Mouse (Mus musculus) adrenal gland, adult (tissue): ENCODE measurements around the gene Olfr523.
A peak's percentile ranks its signal among the peaks of the same experiment; 100 is the strongest.

ENCODE experiments used
- DNase-seq, 2 experiments: peaks; one replicate each; pipeline ENCODE4 v3.0.0; 2022 to 2023; ENCODE audit warnings: low spot score in 1 of 2; ENCODE audit not compliant: inconsistent age in 2 of 2

Gene Olfr523

DNA sequence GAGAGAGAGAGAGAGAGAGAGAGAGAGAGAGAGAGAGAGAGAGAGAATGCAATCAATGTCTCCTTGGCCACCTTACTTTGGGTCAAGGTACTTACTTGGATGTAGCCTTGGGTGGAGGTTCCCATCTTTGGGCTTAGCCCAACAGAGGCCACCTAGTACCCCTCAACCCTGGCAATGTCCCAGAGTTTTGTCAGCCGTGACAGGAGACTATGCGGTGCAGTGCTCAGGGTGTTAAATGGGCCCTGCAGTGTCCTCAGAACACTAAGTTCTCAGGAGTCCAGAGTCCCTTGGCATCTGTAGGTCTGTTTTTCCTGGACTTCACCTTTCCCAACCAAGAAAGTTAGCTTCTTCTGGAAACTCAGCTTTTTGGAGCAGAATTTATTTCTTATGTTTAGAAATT, 6.2 kb downstream of the Olfr523 start:
- no peak for DNase-seq

DNA sequence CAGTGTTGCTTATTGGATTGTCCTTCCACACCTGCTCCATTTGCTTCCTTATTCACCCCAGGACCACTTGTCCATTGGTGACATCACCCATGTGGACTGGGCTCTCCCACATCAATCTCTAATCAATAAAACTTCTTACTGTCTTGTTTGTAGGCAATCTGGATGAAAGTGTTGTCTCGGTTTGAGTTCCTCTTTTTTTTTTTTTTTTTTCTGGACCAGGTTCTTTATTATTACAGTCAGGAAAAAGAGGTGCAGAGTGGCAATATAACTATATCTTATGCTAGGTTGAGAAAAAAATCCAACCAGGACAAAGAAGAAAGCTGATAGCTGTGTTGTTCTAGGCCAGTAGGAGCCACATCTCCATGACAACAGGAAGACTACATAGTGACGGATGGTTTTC, 7.7 kb downstream of the Olfr523 start:
- no peak for DNase-seq

DNA sequence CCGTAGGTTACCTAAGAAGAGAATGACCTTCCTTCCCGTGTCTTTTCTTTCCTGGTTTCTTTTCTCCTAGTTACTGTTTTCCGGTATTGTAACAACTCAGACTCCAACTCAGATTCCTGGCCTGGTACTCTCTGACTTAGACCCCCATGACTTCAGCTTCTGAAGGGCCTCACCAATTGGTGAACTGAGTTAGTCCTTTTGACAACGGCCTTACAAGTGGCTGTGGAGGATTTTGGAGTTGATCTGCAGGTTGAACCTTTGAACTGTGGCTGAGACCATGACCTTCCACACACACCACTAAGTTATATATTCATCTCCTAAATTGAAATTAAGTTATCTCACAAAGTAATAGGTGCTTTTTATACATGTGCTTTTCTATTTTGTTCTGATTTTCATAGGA, 11.2 kb downstream of the Olfr523 start:
- no peak for DNase-seq

DNA sequence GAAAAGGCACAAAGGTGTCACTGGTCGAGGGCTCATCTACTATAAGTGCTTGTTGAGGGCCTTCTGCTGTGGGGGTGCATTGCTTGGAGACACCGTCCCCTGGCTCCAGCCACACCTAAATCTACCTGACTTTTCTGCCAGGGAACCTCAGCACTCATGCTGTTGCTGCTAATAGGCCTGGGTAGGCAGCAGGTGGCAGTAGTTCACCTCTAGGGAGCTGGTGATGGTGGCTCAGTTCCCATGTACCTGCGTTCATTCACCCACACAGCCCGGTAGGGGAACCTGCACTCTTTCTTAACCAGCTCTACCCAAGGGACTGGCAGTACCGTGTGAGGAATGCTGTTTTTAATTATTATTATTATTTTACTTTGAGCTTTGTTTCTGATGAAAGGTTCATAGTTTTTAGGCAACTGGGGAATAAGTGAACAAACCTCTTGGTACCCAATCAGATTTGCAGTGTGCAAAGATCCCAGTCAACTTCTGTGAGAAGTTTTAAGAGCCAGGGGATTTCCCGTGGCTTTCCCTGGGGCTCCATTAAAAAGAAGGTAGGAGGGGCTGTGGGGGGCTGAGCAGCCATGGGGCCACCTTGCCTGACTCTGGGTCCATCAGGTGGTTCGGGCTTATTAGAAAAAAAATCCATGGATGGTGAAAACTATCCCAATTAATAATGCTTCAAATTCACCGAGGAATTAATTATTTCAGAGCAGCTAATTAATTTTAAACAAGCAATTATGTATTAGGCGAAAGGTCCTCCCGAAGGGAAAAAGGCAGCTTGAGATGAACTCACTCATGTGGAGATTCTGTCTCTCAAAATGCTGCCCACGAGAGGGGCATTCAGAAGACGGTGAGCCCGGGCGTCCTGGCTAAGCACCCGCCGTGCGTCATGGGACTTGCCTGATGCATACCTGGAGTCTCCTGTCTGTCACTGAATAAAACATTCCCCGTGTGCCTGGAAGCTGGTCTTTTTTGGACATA, 13.9 kb downstream of the Olfr523 start:
- DNase-seq = peak in 1 of 2 experiments; percentile 42

DNA sequence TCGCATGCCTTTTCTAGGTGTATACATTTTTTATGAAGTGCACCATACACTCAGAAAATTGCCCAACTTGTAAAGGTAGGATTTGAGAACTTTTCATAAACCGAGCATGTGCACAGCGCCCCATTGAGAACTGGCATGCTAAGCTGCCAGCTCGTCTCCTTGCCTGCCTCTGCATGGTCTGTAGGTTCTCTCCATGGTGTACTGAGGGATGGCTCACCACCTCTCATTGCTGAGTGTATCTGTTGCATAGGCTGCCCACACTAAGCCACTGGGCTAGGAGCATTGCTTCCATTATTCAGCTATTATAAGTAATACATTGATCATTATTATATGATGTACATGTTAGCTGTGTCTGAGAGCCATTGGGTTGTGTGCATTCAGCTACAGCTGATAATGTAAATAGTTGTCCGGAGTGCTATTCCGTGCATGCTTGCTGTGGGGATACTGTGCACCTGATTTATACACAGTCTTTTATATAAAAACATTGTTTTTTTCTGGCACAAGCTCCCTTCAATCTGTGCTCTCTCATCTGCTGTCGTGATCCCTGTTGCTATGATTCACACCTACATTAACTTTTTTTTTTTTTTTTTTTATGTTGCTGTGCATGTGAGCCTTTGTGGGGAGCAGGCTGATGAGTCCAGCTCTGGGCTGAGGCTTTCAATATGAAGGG, 14.8 kb downstream of the Olfr523 start:
- no peak for DNase-seq

DNA sequence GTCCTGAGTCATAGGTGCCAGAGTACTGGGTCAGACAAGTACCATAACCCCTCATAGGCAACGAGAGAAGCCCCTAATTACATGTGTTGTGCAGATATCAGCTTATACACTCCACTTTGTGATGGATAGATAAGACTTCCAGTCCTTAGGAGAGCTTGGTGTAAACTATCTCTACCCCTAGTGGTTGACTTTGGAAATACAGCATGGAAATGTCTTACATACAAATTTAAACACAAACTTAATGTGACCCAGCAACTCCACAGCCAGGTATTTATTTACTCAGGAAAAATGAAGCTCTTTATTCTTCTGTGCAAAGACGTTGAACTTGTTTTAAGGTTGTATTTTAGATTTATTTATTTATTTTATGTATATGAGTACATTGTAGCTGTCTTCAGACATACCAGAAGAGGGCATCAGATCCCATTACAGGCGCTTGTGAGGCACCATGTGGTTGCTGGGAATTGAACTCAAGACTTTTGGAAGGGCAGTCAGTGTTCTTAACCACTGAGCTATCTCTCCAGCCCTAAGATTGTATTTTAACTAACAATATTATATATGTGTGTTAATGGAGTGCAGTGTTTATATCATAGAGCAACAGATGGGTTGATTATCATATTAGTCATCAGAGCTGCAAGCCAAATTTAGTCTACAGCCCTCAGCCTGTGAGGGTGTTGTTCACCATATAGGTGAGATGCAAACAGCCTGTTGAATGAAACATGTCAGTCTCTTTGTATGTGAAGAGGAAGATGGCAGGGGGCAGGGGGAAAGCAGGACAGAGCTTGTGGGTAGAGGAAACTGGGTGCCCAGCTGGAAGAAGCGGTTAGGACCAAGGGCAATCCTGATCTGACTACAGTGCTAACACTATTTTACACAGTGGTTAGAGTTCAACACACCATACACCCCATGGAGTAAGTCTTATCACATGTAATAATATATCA, 15.6 kb downstream of the Olfr523 start:
- peak in 1 of 2 experiments; percentile 48 for DNase-seq

DNA sequence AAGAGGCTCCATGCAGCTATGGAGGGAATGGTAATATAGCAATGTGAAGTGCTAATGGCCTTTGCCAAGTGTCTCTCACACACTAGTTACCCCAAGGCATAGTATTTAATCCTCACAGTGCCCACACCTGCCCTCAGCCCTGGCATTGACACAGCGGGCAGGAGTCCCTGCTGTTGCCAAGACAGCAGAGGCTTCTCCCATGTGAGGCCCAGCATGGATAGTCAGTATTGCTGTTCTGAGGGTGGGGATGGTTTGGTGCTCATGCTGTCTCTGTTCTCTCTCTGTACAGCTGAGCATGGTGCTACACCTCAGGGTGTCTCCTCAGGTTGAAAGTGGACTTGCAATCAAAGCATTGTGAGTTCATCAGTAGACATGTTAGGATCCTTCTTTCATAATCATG, 17.4 kb downstream of the Olfr523 start:
- no peak for DNase-seq

DNA sequence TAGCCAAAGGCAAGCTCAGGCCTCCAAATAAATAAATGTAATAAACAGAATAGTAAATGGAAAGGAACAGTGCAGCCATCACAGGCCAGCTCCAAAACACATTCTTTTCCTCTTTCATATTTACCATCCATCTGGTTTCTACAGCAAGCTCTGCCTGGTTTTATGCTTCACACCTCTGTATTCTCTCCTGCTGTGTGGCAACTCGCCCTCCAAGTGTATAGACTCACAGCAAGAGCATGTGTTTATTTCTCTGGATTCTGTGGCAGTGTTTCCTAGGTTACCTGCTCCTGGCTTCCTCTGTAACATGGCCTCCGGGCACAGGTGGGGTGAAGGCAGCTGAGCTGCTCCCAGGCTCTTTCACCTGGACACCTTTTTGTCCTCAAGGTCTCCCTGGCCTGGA, 19.4 kb downstream of the Olfr523 start:
- DNase-seq = no peak

DNA sequence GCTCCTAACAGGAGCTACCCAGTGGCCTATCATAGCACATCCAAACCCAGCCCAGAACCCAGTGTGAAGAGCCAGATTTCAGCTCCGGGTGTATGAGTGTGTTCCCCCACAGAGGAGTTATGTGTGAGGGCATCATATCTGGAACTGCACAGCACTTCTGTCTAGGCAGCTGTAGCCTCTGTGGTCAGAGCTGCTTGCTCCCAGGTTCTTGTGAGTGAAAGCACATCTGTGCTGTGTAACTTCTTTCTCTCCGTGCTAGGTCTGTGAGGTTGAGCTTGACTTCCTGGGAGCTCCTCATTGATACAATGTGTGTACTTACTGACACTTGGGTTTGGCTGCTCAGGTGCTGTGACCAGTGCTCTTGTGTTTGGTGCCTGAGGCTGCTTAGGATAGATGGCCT, 19.8 kb downstream of the Olfr523 start:
- DNase-seq = no peak

DNA sequence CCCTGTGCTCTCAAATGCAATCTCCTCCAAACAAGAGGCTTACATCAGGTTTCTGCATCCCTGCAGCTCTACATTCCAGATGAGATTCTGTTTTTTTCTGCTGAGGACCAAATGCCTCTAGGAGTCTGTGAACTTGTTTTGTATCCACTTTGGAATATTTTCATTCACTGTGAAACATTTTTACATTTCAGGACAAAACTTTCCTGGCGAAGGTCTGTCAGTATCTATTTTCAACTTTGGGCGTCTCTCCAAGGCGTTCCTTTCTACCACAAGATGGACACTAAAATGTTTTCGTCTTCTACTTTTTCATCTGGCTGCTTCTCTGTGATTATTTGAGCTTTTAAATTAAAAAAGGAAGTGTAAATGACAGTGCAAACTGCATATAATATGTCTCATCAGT, 21.0 kb downstream of the Olfr523 start:
- no peak for DNase-seq

DNA sequence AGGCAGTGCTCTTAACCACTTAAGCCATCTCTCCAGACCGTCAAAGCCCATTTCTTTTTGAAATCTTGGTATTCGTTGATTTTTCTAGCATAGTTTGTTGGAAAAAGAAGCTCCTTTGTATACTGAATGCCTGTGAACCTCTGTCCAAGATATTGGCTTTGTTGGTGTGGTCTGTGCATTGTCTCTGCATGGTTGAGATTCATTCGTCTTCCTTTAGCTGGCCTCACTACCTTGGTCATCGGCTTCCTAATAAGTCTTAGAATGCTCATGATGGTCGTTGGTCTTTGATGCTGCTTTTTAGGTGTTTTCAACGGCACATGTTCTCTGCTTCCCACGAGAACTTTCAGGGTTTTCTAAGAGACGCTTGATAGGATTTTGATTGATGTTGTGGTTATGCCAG, 23.0 kb downstream of the Olfr523 start:
- DNase-seq = no peak

DNA sequence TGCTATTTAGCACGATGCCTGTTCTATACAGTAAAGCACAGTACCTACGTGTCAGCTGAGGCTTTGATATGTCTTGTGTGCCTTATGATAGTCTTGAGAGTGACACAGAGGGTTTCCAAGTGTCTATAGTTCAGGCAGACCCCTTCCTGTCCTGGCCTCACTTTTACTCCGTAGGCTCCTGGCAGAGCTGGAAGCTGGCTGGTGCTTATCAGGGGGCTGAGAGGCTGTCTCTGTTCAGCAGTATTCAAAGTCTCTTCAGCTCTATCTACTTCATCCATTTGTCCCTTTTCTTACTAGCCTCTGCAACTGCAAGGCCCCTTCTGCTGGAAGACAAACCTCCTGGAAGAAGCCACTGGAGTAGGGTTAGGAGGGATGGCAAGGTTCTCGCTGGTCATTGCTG, 28.1 kb downstream of the Olfr523 start:
- DNase-seq = no peak

DNA sequence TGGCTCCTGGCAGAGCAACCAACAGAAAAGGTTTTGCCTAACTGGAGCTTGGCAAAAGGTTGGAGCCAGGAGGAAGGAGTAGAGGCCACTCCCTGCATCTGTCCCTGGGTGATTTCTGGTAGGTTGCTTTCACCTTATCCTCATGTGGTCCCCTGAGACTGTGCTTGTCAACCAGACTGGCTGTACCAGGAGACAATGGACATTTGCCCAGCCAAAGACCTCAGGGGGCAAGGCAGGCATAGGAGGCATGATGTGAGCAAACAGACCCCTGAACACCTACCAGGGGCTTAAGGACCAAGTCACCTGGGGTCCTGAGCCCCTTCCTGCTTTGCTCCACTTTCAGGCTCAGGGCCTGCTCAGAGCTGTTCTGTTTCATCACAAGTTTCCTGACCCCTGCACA, 32.8 kb downstream of the Olfr523 start, which contains the start of gene Olfr524:
Gene Olfr524, minus strand, starts transcription at position 101 of the 400 bp plus-strand sequence.
- no peak for DNase-seq

DNA sequence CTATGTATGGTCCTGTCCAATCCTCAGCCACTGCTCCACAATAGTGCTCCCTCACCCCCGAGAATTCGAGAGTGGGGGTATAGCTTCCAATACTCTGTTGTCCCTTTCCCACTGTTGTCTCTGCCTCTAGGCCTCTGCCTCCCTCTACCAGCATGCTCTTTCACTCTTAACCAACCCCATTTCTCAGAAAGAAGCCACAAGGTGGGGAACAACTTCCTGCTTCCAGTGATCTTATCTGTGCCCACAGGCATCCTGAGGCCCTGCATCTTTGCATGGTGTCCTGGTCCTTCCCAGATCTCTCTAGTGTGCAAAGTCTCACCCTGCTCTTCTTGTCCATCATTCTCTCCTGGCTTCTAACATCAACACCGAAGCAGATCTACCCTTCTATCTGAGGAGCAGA, 33.9 kb downstream of the Olfr523 start:
- DNase-seq = no peak

DNA sequence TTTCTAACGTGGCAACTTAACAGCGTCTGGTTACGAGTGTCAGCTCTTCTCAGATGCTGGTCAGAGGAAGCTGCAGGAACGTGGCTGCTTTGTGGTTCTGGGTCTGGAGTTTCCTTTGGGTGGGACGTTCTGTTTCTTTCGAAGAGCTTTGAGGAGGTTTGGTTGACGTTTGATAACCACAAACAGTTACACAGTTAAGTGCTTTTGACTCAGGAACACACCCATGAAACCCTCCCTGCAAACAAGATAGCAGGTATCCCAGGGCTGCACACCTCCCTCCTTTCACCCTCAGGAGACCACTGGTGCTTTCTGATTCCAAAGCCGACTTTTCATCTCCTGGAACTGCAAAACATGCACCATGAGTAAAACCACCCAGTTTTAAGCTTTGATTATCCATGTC, 35.1 kb downstream of the Olfr523 start:
- no peak for DNase-seq

DNA sequence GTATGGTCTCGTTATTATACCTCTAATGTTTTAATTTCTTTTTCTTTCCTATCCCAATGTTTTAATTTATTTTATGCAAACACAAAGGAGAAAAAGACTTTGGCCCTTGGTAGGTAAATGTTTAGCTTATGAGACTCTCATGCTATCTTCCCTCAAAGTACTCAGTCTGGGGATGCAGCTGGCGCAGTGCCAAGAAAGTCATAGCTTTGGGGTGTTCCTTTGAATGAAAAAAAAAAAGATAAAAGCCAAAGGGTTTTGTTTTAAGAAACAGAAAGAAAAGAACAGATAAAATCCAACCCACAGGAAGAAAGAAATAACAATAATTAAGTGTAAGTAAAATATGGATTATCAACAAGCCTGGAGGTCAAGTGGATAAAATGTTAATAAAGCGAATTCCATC, 35.7 kb downstream of the Olfr523 start:
- DNase-seq = no peak

DNA sequence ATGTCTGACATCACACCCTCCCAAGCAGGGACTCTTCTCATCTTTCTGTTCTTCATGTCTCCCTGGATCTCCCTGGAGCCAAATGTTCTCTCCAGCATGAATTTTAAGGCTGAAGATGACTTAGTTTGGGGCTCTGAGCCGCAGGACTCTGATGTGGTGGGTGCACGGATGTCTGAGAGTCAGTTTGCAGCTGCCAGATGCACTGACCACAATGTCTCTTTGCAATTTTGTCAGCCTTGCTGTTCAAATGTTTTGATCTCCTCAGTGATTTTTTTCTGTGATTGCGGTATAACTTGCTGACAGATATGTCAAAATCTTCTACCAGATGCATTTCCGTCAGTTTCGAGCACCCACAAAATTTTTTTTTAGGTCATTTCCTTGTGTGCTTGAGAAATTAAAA, 40.8 kb downstream of the Olfr523 start:
- DNase-seq = no peak

DNA sequence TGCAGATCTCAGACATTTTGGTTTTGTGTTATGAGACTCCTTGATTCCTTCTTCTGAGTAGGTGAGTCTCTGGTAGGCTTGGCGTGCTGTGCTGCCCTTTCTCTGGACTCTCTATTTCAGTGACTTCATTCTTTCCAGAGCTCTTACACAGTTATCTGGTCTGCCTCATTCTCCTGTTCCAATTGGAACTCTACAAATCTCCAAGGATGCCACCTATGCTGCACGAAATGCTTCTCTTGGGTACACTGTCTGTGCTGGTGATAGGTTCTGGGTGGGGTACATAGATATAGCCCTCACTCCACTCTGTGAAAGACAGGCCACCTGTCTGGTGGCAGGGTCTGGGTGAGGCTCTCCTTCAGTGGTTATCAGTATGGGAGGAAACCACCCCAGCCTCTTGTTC, 45.0 kb downstream of the Olfr523 start, which contains the start of gene Cd163l1:
Gene Cd163l1, plus strand, starts transcription at position 301 of the 400 bp plus-strand sequence.
- no peak for DNase-seq

DNA sequence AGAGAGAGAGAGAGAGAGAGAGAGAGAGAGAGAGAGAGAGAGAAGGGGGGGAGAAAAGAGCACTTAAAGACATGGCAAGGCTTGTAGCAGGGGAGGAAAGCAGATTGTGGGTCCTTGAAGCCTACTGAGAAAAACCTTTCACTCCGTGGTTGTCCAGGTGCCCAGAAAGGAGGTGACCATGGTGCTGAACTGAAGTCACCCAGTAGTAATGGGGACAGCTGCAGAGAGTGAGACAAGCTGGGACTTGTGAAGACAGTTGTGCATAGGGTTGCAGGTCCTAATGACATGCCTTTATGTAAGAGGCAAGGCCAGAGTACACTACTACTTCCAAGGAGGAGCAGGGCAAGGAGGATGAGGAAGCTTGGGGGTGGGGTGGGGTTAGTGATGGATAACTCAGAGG, 46.3 kb downstream of the Olfr523 start:
- DNase-seq = no peak

DNA sequence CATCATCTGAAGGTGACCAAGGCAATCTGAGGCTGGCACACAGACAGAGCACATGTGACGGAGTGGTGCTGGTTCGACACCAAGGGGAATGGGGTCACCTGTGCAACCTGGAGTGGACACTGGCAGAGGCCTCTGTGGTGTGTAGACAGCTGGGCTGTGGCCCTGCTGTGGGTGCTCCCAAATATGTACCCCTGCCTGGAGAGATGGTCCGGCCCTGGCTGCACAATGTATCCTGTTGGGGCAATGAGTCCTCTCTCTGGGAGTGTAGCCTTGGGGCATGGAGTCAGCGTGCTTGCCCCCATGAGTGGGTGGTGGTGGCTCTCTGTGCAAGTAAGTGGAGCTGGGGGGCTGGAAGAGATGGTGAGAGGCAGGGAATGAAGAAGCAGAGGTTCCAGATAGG, 47.4 kb downstream of the Olfr523 start:
- DNase-seq = no peak

DNA sequence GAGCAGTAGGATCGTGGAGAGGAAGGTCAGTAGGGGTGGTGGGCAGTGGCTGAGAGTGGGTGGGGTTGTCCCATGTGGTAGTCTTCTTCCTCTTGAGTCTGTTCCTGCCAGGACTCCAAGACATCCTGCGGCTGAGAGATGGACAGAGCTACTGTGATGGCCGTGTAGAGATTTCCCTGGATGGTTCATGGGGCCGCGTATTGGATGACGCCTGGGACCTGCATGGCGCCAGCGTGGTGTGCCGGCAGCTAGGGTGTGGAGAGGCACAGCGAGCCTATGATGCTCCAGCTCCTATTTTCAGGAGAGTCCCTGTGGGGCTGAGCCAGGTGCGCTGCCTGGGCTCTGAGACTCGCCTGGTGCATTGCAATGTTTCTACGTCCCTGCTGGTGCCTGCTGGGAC, 51.2 kb downstream of the Olfr523 start:
- no peak for DNase-seq
